Mouse (Mus musculus) mouse trophoblast stem cell (cell line): ENCODE results near the gene Nmd3.

ENCODE experiments used
- in situ Hi-C, 2 experiments: fragments of 300-500 bp; cut with MseI, MboI; formaldehyde crosslinking; loops; 2 replicates in 1 of 2; 3 replicates in 1 of 2; pipeline ENCODE4 v1.15.1; 2025

Nmd3 gene

DNA sequence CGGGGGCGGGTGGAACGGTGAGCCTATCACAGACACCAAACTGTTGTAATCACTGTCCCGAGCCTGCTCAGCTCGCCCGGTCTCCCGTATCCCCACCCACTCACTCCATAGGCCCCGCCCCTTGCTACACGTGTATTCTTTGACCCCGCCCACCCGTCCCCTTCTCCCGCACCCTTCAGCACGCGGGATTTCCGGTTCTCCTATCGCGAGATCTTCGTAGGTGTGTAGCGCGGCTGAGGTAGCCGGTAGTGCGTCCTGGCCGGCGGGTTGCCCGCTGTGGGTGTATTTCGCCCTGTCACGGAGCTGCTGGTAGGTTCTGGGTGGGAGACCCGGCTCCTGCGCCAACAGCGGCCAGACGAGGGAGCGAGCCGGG is at the start of gene Nmd3:
Gene Nmd3, plus strand, starts transcription at position 172 of the 373 bp plus-strand sequence.
- in situ Hi-C loops = loop anchor here (25.0 kb wide), 2 partner anchors 459 to 484 kb away; no protein-coding TSS in a partner anchor

DNA sequence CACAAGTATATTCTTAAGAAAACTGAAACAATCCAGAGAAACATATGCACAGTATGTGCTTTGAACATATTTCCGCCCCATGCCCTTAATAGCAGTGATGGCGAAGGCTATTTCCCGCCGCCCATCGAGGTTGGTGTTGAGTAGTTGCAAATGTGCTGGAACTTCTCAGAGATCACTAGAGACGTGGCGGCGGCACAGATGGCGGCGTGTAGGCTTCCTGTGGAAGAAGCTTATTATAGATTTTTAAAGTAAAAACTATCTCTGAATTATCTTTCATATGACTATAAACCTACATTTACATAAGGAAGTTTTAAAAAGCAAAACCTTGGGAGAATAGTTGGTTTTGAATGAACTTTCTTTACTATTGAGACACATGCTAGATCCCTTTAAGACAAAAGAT is 48.4 kb upstream of the Nmd3 start:
- in situ Hi-C loops = no loop called here

DNA sequence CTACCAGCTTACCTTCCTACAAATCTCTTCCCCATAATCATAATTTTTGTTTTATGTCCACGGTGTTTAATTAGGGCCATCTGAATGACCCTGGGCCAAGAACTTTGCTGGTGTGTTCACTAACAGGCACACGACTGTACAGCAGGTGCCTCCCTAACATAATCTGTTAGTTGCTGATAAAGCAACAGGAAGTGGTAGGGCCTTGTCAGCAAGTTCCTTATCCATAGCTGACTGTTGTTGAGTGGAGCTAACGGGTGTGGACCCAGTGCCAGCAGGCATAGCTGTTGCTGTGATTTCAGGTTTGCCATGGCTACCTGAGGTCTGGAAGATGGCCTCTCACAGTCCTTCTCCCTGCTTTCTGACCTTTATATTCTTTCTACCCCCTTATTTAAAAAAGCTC is 47.6 kb upstream of the Nmd3 start:
- in situ Hi-C loops = no loop called here

DNA sequence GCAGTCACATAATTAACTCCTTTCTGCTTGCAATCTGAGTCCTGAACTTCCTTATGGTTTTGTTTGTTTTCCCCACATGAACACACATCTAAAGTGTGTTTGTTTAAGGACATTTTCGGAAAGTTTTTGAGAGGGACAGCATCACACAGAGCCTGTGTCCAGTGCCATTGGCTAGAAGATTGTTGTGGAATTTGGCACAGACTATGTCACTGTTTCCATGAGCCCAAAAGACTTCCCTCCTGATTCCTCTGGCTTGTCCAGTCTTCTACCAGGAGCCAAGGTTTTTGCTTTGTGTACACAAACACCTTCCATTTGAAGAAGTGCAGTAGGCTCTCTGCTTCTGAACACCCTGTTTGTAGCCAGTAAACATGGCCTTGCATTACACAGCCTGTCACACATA is 32.0 kb upstream of the Nmd3 start:
- in situ Hi-C loops = no loop called here

DNA sequence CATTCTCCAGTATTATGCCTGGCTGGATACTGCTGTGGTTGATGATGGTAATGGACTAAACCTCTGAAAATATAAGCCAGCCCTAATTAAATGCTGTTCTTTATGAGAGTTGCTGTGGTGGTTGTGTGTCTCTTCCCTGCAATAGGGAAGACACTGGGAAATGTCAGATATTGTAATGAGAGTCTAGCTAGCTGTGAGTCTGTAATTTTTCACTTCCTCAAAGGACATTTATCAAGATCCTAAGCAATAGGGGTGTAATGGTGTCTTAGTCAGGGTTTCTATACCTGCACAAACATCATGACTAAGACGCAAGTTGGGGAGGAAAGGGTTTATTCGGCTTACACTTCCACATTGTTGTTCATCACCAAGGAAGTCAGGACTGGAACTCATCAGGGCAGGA is 30.8 kb upstream of the Nmd3 start:
- in situ Hi-C loops = no loop called here

DNA sequence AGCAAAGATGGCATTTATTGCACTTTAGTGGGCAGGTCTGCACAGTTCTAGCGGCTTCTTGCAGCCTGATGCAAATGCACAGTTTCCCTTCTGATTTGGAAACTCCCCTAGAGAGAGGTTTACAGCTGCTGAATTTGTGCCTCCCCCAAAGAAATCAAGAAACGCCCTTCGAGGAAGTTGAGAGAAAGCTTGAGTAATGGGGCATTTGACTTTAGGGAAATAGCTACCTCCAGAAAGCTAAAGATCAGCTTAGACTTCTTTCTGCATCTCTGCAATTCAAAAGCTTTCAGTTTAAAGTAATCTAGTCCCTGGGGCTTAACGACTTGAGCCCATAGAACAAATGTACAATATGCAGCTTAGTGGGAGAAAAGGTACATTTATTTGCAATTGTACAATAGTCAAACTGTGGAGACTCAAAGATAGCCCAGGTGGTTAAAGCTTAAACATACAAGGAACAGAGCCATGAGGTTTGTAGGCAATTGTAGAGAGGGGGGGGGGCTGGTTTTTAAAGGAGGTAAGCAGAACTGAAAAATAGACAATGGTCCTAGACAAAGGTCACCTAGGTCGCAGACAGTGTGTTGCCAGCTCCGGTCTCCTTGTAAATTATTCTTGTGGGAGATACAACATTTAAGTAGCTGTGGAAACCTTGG is 21.8 kb upstream of the Nmd3 start:
- in situ Hi-C loops = loop anchor here (25.0 kb wide), 2 partner anchors 438 to 463 kb away; no protein-coding TSS in a partner anchor

DNA sequence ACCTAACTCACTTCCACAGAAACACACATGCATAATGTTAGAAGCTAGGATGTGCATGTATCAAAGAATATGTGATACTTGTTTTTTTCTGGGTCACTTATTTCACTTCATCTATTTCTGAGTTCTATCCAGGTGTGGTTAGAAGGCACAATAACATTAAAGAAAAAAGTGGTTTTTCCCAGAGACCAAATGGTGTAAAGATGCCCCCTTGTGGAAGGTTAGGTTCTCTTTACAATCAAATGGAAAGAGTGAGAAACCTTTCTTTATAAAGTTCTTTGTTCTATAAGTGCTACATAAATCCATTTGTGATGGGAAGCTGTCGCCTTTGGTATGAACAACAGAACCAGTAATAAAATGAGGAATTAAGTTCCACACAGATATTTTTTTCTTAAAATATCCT is 19.9 kb upstream of the Nmd3 start:
- in situ Hi-C loops = loop anchor here (25.0 kb wide), 2 partner anchors 440 to 465 kb away; no protein-coding TSS in a partner anchor

DNA sequence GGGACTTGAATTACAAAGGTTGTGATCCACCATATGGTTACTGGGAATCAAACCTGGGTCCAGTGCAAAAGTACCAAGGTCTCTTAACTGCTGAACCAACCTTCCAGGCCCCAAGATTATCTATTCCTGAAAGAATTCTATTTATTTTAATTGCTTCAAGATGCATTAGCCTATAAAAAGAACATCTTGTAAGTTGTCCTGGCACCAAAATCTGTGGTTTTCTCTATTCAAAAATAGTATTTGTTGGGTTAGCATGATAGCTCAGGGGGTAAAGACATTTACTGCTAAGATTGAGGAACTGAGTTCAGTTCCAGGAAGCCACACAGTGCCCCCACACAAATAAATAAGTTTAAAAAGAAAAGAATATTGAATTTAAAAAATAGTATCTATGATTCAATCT is 19.4 kb upstream of the Nmd3 start:
- in situ Hi-C loops = loop anchor here (25.0 kb wide), 2 partner anchors 440 to 465 kb away; no protein-coding TSS in a partner anchor

DNA sequence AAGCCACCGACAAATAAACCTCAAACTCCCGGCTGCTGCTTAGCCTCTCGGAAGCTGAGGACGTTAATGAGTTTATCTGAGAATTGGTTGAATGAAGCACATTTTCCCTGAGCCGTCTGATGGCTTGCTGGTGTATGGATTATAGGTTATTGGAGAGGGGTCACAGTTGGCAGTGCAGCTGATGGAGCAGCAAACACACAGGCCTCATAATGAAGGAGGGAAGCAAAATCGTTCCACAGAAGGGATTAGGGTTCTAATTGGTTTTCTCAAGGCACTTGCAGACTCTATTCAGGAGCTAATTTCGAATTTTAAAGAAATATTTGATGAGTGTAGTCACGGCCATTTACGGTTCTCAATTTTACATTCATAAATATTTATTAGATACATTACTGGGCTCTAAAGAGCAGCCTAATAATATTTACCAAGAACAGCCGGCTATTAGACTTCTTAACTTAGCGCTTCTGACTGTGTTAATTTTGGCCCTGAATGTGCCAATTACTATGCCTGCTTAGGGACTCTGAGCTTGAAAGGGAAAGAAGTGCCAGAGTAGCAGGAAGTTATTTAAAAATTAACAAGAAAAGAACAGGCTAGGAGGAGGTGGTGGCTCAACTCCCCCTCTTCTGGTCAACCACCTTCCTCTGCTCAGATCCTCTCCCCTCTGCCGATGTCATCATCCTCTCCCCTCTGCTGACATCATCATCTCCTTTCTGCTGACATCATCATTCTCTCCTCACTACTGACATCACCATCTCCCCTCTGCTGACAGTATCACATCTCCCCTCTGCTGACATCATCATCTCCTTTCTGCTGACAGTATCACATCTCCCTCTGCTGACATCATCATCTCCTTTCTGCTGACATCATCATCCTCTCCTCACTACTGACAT is 12.5 kb upstream of the Nmd3 start:
- in situ Hi-C loops = loop anchor here (25.0 kb wide), 2 partner anchors 447 to 472 kb away; no protein-coding TSS in a partner anchor

DNA sequence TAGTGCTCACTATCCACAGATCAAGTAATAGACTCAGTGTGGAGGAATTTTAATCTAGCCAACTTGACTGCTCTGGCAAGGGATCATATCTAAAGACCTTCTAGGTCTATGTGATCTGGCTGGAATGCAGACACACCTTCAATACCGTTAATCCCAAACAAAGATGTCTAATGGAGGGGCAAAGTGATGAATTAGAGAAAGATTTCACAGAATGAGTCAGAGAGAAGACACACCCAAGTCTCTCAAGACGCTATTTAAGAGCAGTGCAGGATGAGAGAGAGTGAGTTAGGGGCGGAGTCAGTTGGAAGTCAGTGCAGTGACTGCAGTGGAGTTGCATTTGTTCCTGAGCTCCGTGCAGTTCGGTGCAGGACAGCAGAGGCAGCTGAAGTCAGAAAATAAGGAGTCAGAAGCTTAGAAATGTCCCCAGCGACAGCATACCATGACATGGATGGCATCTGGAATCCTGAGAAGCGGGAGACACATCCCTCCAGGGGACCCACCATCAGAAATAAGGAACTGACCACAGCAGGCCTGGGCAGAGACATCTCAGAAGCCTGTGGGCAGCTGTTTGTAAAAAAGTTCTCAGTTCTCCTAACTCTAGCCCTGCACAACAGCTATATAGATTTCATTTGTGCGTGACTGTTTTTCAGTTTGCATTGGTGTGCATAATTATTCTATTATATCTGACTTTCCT is 9.7 kb upstream of the Nmd3 start:
- in situ Hi-C loops = loop anchor here (25.0 kb wide), 2 partner anchors 450 to 475 kb away; no protein-coding TSS in a partner anchor

DNA sequence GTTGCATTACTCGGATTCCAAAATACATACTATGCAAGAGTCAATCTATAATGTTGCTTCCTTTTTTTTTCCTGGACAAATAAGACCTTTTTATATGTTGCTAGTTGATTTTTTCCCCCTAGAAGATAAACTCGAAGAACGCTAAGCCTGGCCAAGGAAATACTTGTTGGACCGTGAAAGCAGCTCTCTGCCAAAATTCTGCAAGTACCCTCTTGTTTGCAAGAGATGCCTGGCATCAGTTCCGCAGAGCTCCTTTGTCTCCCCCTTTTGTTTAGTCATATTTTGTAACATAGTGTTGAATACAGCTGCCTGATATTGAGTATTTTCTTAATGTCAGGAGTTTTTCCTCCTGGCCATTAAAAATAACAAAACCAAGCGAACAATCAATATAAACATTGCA is 4.3 kb upstream of the Nmd3 start:
- in situ Hi-C loops = loop anchor here (25.0 kb wide), 2 partner anchors 455 to 480 kb away; no protein-coding TSS in a partner anchor

DNA sequence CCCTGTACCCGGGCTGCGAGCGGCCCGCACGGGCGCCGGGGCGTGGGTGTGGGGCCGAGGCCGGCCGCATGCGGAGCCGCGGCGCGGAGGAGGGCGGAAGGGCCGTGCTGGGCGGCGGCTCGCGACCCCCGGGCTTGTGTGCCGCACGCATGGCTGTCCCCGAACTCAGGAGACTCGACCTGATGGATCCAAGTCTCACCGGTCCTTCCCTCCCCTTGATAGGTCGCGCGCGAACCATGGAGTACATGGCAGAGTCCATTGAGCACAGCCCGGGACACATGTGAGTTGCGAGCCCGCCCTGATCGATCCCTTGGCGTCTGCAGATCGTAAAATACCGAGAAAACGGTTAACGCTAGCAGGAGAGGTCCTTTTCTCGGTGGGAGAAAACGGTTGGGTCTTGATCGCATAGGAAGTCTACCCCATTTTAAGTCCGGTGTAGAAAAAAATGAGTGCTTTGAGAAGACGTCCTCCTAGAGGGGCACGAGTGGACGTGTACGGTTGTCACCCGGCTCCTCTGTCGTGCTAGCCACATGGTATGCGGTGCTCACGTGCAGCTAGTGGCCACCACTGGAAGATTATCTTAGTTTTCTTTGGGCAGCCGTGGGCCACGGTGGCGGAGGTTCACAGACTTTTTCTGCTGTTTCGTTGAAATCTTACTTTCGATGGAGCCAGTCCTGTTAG is 542 bp downstream of the Nmd3 start:
- in situ Hi-C loops = loop anchor here (25.0 kb wide), 2 partner anchors 460 to 485 kb away; no protein-coding TSS in a partner anchor

DNA sequence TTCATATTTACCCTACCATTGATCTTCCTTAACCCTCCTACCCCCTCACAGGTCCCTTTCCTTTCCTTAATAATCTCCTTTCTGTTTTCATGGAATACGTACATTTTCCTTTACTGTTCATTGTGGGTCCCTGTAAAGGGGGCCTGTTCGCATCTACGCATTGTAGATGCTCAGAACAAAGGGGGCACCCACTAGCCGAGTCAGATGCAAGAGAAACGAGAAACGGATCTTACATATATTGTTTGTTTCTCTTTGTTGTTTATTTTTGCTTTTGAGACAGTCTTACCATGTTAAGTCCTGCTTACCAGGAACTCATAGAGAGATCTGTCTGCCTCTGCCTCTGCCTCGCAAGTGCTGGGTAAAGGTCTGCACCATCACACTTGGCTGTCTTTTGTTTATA is 1.4 kb downstream of the Nmd3 start:
- in situ Hi-C loops = loop anchor here (25.0 kb wide), 2 partner anchors 461 to 486 kb away; no protein-coding TSS in a partner anchor

DNA sequence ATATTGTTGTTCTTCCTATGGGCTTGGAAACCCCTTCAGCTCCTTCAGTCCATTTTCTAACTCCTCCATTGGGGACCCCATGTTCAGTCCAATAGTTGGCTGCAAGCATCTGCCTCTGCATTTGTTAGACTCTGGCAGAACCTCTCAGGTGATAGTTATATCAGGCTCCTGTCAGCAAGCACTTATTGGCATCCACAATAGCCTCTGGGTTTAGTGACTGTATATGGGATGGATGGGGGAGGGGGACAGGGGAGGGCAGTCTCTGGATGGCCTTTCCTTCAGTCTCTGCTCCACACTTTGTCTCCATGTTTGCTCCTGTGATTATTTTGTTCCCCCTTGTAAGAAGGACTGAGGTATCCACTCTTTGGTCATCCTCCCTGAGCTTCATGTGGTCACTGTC is 9.1 kb downstream of the Nmd3 start:
- in situ Hi-C loops = no loop called here

DNA sequence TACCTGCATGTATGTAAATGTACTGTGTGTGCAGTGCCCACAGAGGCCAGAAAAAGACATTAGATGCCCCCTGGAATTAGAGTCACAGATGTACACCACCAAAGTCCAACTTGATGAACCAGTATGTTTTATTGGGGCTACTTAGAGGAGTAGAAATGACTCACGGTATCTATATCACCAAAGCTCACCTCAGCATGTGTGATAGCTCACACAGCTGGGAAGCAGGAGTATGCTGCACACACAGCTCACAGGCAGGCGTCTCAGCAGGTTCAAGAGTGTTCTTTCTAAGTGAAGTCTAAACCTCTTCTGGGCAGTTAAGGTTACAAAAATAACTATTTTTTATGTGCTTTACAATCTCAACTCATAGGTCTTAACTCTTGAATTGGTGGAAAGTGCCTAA is 12.2 kb downstream of the Nmd3 start:
- in situ Hi-C loops = no loop called here

DNA sequence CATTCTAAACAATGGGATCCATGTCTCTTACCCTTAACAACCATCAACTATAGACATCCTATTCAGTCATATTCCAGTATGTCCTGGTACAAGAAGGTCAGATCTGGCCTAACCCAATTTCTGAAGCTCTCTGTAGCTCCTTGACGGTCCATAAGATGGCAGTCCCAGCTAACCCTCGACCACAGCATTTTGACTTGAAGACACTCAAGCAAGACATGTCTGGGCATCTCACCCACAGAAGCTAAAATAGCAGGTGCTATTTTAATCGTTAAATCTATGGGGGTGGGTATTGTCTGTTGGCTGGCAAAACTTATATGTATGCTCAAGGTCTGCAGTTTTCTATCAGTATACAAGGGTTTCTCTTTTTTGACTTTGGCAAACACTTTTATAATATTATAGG is 33.4 kb downstream of the Nmd3 start:
- in situ Hi-C loops = no loop called here

DNA sequence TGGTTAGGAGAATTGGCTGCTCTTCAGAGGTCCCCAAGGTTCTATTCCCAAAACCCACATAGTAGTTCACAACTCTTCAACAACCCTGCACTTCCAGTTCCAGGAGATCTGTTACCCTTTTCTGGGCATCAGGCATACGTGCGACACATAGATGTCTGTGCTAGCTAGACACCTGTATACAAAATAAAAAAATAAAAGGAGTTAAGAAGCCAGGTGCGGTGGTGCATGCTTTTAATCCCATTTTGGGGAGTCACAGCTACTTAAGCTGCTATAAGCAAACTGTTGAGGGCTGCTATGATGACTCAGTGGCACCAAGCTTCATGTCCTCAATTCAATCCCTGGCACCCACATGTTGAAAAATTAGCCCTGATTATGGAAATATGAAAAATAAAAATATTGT is 34.2 kb downstream of the Nmd3 start:
- in situ Hi-C loops = no loop called here

DNA sequence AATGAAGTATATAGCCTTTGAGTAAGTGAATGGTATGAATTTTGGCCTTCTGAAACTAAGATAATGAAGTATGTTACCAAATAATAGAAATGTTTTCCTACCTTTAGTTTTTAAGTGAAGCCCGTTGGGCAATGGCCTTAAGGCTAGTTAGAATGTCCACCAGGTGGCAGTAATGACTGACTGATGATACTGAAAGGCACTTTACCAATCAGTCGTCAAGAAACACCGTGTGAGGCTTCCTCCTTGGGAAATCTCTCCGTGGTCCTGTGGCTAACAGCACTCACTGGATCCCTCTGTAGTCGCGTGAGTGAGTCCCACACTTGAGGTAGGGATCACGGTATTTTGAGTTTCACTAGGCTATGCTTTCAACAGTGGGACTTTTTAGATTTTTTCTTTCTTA is 34.7 kb downstream of the Nmd3 start:
- in situ Hi-C loops = no loop called here

DNA sequence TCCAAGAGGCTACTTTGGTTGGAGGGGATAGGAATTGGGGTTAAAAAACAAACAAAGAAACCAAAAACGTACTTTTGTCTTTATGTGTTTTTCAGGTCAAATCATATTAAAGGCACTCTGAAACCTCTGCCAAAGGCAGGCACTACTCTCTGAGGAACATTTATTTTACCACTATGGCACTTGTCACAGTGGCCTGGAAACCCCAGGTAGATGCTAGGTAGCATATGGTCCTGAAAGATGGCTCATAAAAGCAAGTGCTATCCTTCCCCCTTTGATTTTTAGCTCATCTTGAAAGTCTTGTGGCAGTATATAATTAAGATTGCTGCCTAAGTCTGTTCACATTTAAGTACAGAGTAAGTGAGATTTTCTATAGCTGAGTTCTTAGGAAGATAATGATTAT is 35.7 kb downstream of the Nmd3 start:
- in situ Hi-C loops = no loop called here

DNA sequence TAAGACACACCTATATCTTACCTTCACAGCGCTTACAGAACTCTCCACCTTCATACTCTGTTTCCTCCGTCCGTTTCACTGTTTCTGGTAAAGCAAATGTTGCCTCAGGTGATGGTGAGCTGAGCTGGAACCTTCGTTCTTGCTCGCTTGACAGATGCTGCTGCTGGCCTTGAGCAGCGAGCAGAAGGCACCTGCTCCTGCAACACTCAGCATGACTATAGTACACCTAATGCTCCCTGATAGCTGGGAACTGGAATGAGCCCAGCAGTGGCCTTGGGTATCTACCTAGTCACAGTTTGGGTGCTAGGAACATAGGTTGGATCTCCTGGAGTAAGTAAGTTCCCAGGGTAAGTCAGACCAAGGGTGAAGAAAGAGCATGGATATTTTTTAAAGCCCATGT is 38.3 kb downstream of the Nmd3 start:
- in situ Hi-C loops = loop anchor here (5.0 kb wide), 2 partner anchors 132 to 142 kb away; no protein-coding TSS in a partner anchor

DNA sequence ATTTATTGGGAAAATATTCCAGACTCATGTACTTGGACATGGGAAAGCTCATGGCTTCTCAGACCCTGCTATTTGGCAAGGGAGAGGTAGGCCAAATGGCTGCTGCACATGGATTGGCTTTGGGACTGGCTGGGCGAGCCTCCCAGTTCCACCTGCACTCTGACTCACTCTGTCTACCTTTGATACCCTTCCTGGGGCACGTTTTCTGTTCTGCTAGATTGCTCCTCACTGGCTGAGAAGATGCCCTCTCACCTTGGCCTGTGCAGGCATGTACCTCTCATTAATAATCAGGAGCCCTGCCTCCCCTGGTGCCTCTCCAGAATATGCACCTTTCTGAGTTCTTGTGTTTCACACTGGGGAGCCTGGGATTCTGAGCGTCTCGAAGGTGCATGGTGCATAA is 39.4 kb downstream of the Nmd3 start:
- in situ Hi-C loops = loop anchor here (5.0 kb wide), 2 partner anchors 131 to 141 kb away; no protein-coding TSS in a partner anchor
